Mouse (Mus musculus): ENCODE measurements around the gene Magi1. TPM values are rescaled to one million over a fixed set of nuclear protein-coding genes. Genes with fewer than 3 reads are reported as not detected.

Magi1 gene
- polyA plus RNA-seq, 1 experiment = 2.3 TPM

DNA sequence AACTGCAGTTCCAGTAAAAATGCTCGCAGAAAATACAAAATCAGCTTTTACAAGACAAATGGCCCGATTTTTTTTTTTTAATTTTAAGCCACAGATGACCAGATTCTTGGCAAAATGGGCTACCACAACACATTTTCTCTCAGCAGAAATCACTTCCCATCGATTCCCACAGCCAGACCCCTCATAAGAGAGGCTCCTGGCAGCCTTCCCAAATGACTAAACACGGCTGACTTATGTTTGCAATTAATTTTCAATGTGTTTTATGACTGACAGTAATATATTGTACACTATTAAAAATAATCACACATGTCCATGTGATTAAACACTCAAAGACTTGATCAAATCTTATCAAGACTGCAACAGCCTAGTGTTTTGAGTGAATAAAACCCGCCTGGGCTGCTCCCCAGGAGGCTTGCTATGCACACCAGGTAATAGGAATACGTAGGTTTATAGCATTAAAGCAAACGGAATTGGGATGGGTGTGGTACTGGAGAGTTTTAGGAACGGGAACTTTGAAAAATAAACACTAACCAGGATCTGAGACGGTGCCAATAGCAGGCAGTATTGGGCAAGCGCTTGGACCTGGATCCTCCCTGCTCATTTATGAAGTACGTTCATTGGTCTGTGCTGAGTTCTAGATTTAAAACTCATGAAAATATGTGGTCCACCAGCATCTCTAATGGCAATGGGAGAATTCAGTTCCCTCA is 176.2 kb downstream of the Magi1 start:
- H3K36me3 ChIP-seq (replicated peaks; ENCODE audit: low read length) = no peaks in the 10 kb centered on the region
- no peak overlapping the region for H3K4me3 ChIP-seq (replicated peaks)
- H3K9me3 ChIP-seq = no peaks in the 10 kb centered on the region
- H3K27me3 ChIP-seq (replicated peaks) = no peaks in the 10 kb centered on the region
- no peaks in the 10 kb centered on the region for H3K4me1 ChIP-seq
- TF ChIP-seq FLI1 (IDR thresholded peaks at IDR 0.05; ENCODE audit: low read length) (no peak), GATA1 (IDR thresholded peaks at IDR 0.05; ENCODE audit: borderline replicate concordance, low read length) (no peak)

DNA sequence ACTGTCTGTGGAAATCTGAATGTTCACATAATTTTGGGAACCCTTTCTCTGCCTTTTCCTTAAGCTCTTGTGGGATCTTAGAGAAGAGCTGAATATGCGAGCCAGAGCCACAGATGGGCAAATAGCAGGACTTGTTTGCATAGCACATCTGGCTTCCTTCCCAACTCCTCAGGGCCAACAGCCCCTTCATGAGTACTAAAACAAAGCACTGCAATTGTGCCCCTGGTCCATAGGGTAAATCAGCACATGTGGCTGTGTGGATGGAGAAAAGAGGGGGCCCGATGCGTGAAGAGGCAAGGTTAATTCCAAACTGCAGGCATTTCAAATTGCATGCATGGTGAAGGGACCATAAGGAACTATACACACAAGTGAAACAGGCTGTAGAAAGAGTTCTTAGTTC is 180.1 kb downstream of the Magi1 start:
- no peaks in the 10 kb centered on the region for H3K9me3 ChIP-seq
- TF ChIP-seq FLI1 (IDR thresholded peaks at IDR 0.05; ENCODE audit: low read length) (no peak), GATA1 (IDR thresholded peaks at IDR 0.05; ENCODE audit: borderline replicate concordance, low read length) (no peak)
- H3K4me3 ChIP-seq (replicated peaks) = no peak overlapping the region
- H3K36me3 ChIP-seq (replicated peaks; ENCODE audit: low read length) = no peaks in the 10 kb centered on the region
- no peaks in the 10 kb centered on the region for H3K27me3 ChIP-seq (replicated peaks)
- H3K4me1 ChIP-seq = no peaks in the 10 kb centered on the region

DNA sequence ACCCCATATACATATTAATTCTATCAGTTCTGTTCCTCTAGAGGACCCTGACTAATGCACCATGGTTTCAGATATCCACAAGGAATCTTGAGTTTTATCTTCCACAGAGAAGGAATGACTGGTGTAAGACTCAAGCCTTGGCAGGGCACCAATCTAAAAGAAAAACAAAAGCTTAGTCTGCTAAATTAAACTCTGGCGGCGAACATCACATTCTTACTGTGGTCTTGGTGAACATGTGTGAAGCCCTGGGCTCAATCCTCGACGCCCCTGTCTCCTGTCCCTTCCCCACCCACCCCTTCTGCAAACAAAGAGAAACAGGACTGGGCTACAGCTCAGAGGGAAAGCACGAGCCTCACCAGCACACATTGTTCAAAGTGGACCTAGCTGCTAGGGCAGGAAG is 182.5 kb downstream of the Magi1 start:
- TF ChIP-seq GATA1 (IDR thresholded peaks at IDR 0.05; ENCODE audit: borderline replicate concordance, low read length) = no peak
- TF ChIP-seq FLI1 (IDR thresholded peaks at IDR 0.05; ENCODE audit: low read length) = no peak
- no peaks in the 10 kb centered on the region for H3K9me3 ChIP-seq

DNA sequence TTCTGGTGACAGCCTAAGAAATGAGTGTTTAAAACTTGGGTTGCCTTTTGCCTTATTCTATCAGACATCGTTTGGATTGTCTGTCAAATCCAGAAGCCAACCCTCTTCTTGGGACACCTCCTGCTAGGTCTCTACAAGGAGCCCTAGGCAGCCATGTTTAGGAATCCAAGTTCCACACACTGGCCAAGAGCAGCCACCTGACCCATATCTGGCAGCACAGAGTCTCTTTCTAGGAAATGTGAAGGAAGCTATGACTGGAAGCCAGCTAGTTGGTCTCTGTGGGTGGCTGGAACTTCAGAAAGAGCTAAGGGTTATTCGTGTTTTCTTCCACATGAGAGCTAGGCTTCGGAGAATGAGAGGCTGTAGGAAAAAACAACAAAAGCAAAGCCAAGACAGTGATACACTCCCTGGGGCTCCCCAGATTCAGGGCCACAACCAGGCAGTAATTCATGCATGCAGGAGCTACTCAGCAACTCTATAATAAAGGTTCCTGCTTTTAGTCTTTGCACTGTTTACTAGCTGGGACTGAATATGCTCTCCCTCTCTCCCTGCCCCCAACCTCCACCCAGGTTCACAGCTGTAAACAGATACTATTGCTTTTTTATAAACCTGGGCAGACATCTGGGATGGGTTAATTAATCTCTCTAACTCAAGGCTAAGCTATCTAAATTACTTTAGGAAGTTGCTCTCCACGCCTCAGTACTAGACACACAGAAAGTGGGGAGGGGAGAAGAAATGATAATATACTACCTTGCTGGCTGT is 188.6 kb downstream of the Magi1 start:
- Histone ChIP-seq H3K4me1 (no peaks in the 10 kb centered on the region), H3K27me3 (replicated peaks) (no peaks in the 10 kb centered on the region), H3K4me3 (replicated peaks) (no peak overlapping the region), H3K36me3 (replicated peaks; ENCODE audit: low read length) (no peaks in the 10 kb centered on the region), H3K9me3 (no peaks in the 10 kb centered on the region)
- no peak for TF ChIP-seq FLI1 (IDR thresholded peaks at IDR 0.05; ENCODE audit: low read length)
- TF ChIP-seq GATA1 (IDR thresholded peaks at IDR 0.05; ENCODE audit: borderline replicate concordance, low read length) = no peak

More for the DNA sequence above, 182.5 kb downstream of the Magi1 start:
- Histone ChIP-seq H3K36me3 (replicated peaks; ENCODE audit: low read length) (no peaks in the 10 kb centered on the region), H3K27me3 (replicated peaks) (no peaks in the 10 kb centered on the region), H3K4me1 (no peaks in the 10 kb centered on the region), H3K4me3 (replicated peaks) (no peak overlapping the region)

DNA sequence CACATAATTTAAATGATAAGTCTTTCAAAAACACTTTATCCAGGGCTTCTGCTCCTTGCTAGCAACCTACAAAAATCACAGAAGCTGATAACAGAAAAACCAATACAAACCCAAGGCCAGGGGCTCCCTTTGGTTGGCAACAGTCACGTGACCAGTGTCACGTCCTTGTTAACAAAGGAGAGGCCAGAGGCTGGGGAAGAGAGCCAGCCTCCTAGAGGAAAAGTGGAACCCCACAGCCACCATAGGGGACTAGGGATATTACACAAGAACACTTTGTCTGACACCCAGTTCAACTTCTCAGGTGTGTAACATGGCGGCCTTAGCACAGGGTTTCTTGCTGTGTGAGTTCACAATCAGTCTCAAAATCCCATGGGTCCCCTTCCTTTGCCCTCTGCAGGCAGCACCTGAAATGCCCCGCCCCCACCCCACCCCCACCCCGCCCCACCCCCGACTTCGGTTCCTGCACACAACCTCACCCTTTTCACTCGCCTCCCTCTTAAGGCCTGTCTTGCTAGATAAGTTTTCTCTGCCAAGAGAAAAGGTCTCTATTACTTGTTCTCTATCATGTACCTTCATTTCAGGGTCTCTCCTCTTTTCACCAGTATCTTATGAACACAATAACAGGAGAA is 190.6 kb downstream of the Magi1 start:
- Histone ChIP-seq H3K4me3 (replicated peaks) (no peak overlapping the region), H3K27me3 (replicated peaks) (no peaks in the 10 kb centered on the region), H3K36me3 (replicated peaks; ENCODE audit: low read length) (no peaks in the 10 kb centered on the region), H3K9me3 (no peaks in the 10 kb centered on the region), H3K4me1 (no peaks in the 10 kb centered on the region)
- TF ChIP-seq FLI1 (IDR thresholded peaks at IDR 0.05; ENCODE audit: low read length) (no peak), GATA1 (IDR thresholded peaks at IDR 0.05; ENCODE audit: borderline replicate concordance, low read length) (no peak)

DNA sequence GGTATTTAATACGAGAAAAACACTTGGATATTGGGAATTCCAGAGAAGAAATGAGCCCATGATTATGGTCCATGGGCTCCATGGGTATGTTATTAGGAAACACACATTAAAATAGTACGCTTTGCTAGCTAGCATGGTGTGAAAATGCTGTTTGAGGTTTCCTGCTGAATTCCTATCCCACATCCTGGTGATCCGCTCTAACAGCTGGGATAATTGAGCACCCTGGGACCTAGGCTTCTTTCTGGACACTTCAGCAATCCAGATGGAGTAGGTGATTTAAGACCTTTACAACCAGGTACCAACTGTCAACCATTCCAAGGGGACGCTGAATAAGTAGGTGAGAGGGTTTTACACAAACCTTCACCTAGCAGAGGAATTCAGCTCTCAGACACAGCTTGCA is 191.2 kb downstream of the Magi1 start:
- Histone ChIP-seq H3K36me3 (replicated peaks; ENCODE audit: low read length) (no peaks in the 10 kb centered on the region), H3K4me1 (no peaks in the 10 kb centered on the region), H3K27me3 (replicated peaks) (no peaks in the 10 kb centered on the region), H3K4me3 (replicated peaks) (no peak overlapping the region), H3K9me3 (no peaks in the 10 kb centered on the region)
- no peak for TF ChIP-seq GATA1 (IDR thresholded peaks at IDR 0.05; ENCODE audit: borderline replicate concordance, low read length)
- no peak for TF ChIP-seq FLI1 (IDR thresholded peaks at IDR 0.05; ENCODE audit: low read length)

DNA sequence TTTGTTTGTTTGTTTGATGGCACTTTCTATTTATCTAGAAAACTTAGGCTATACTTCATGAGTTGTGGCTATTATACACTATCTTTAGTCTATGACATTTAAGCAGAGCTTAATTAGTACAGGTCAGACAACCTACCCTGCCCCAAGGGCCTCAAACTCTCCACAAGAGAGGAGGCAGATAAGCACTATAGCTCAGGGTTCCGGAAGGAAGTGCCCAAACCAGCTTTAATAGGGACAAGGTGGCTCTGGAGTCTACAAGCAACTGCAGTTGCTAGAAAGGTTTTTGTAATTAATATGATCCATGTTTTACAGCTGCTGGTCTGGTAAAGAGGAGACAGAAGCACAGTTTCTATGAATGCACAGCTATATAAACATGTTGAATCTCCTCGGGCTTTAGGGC is 196.9 kb downstream of the Magi1 start:
- H3K36me3 ChIP-seq (replicated peaks; ENCODE audit: low read length) = no peaks in the 10 kb centered on the region
- no peak for TF ChIP-seq FLI1 (IDR thresholded peaks at IDR 0.05; ENCODE audit: low read length)
- no peak for TF ChIP-seq GATA1 (IDR thresholded peaks at IDR 0.05; ENCODE audit: borderline replicate concordance, low read length)

DNA sequence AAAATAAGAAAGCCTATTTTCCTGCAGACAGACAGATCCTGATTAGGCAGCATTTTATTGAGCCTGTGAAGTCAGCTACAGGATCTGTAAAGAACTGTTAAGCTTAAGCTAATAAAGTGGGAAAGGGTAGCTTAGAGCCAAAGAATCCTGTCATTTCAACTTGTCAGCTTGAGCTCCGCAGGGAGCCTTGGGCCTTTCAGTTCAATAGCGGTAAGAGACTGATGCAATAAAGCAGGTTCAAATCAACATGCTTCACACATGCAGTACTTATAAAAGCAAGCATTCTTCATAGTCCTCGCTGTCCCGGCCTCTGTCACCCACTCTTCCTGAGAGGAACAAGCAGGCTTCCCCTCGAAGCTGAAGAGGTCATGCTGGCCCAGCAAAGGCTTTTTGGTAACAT is 199.0 kb downstream of the Magi1 start:
- Histone ChIP-seq H3K27me3 (replicated peaks) (no peaks in the 10 kb centered on the region), H3K36me3 (replicated peaks; ENCODE audit: low read length) (no peaks in the 10 kb centered on the region), H3K4me3 (replicated peaks) (no peak overlapping the region), H3K9me3 (no peaks in the 10 kb centered on the region), H3K4me1 (no peaks in the 10 kb centered on the region)
- TF ChIP-seq FLI1 (IDR thresholded peaks at IDR 0.05; ENCODE audit: low read length) (no peak), GATA1 (IDR thresholded peaks at IDR 0.05; ENCODE audit: borderline replicate concordance, low read length) (no peak)

More for the DNA sequence above, 196.9 kb downstream of the Magi1 start:
- H3K4me3 ChIP-seq (replicated peaks) = no peak overlapping the region
- H3K27me3 ChIP-seq (replicated peaks) = no peaks in the 10 kb centered on the region
- no peaks in the 10 kb centered on the region for H3K9me3 ChIP-seq
- no peaks in the 10 kb centered on the region for H3K4me1 ChIP-seq

DNA sequence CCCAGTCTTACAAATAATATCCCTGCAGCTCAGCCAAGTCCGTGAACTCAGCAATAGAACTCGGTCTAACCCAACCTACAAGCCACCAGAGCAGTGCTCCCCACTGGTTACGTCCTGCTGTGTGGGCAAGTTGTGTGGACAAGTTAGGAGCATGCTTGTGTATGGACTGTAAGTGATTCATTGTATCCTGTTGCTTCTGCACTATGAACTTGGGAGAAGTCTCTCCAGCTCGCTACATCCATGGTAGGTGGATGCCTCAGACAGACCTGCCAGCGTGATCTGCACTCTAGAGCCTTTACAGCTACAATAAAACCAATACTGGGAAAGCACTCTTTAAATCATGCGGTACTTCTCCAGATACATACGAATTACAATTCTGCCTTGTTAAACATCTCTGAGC is 200.3 kb downstream of the Magi1 start:
- H3K9me3 ChIP-seq = no peaks in the 10 kb centered on the region

More for the DNA sequence above, 200.3 kb downstream of the Magi1 start:
- TF ChIP-seq GATA1 (IDR thresholded peaks at IDR 0.05; ENCODE audit: borderline replicate concordance, low read length) (no peak), FLI1 (IDR thresholded peaks at IDR 0.05; ENCODE audit: low read length) (no peak)
- no peak overlapping the region for H3K4me3 ChIP-seq (replicated peaks)
- no peaks in the 10 kb centered on the region for H3K36me3 ChIP-seq (replicated peaks; ENCODE audit: low read length)
- H3K27me3 ChIP-seq (replicated peaks) = no peaks in the 10 kb centered on the region
- no peaks in the 10 kb centered on the region for H3K4me1 ChIP-seq

Data from megakaryocyte, embryonic 14.5 days (primary cell).